Mouse (Mus musculus): ENCODE data around the gene Ino80b.
"Not testable (repeated sequence)": the region's sequence is repeated elsewhere in the genome, so short reads cannot be mapped to it uniquely, and the experiment has no call there.

The Ino80b gene

DNA sequence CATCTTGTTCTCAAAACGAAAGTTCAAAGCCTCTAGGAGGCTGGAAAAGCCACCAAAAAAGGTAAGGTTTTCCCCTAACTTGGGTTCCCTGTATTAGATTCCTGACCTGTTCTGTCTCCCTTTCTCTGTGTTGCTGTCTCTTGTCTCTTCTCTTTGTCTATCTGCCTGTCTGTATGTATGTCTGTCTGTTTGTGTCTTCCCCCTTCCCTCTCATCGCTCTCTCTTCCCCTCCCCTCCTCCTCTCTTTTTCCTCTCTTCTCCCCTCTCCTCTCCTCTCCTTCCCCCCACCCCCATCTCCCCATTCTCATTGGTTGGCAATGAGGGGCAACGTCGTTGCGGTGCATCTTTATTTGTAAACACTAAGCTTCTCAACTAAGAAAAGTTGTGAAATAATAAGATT is at the start of gene Ino80b:
Gene Ino80b (minus strand): TSS at position 101 of the 400 bp plus-strand sequence.
- no peak for DNase-seq (ENCODE audit: low read depth, low spot score)

DNA sequence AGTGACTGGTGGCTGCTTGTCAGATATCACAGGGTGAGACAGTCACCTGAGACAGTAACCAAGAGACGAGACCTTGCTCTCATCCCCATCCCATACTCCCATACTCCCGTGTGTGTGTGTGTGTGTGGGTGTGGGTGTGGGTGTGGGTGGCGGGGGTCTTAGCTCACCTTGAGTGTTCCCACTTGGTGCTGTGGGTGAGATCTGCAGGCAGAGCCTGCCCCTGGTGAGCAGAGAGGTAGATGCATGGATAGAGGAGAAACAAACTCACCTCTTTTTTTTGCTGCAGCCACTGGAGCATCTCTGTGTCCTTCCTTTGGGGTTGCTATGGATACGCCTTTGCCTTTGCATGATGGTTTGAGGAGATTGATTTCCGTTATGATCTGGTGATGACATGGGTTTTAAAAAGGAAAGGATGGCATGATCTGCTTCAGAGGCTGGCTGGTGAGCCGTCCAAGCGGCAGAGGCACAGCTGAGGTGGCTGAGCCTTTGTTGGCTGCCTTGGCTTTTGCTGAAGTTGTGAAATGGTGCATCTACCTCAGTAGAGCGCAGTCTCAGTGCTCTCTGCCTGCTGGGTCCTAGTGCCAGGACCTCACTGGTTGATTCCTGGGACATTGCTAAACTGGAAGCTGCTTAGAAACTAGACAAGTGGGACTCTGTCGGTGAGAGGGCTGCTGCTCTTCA is 47.1 kb upstream of the Ino80b start:
- DNase-seq (ENCODE audit: low read depth, low spot score), result no peak

DNA sequence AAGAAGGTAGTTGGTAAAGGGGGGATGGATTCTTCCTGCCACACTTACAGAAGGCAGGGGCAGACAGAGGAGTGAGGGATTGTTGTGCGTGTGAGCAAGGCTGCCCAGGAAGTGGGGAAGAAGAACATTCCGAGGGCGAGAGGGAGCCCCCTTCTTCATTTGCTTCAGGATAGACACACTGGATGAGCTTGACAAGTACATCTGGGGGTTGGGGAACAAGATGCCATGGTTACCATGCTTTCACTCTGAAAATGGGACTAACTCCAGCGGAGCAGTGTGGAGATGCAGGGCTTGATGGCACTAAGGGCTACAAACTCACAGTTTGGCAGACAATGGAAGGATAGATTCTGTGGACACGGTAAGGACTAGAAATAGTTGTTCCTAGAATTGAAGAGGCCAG is 45.8 kb upstream of the Ino80b start:
- no peak for DNase-seq (ENCODE audit: low read depth, low spot score)

DNA sequence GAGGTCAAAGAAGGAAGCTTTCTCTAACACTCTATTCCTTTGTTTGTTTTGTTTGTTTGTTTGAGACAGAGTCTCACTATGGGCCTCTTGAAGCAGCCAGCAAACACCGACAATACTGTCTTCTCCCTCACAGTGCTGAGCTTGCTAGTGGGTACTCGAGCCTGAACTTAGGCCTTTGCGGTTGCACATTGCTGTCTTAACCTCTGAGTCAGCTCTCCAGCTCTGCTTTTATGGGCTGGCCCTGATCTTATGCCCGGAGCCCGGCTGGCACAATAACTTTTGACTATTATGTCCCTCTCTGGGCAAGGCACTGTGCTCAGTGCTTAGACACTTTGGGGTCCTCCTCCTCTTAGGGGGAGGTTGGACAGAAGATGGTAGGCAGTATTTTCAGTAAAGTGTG is 44.6 kb upstream of the Ino80b start:
- no peak for DNase-seq (ENCODE audit: low read depth, low spot score)

DNA sequence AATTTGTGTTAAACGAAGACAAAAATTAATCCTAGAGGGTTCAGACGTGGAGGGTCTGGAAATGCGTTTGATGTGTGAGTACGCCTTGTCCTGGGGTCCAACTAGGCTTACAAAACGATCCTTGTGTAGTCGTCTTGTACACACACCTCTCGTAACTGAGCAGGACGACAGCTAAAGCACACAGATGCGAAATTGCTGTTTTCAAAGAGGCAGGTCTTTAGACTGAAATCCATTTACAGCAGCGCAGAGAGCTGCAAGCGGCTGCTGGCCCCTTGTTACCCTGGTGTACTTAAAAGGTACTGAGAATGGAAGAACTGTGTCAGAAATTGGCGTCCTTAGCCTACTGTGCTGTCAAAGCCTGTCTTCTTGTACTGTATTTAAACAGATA is 41.0 kb upstream of the Ino80b start:
- DNase-seq (ENCODE audit: low read depth, low spot score), result no peak

DNA sequence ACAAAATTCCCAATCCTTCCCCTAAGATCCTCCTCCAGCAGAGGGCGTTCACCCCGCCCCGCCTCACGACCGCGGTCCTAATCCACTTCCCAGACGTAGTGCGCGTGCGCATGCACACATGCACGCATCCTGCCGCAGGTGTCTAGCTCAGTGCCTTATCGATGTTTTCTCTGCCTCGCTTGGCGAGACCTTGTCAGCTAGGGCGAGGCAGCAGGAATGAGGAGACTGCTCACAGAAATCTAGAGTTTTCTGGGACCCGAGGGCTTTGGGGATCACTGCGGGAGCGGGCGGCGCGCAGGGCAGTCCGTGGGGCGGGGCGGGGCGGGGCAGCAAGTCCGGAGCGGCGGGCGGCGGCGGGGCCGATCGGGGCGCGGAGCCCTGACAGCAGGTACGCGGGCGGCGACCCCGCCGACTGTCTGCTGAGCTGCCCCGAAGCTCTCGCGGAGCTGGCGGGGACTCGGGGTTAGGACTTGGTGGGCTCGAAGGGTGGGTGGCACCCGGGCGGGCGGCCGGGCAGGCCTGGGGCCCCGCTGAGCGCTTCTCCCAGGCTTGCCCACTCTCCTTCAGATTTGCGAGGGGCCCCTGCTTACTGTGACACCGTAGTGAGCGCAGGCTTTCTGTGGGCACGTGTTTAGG is 40.5 kb upstream of the Ino80b start, which contains the start of gene Dctn1:
Gene Dctn1 (plus strand): TSS at position 314 of the 636 bp plus-strand sequence.
- DNase-seq (ENCODE audit: low read depth, low spot score), result peak; percentile 95

DNA sequence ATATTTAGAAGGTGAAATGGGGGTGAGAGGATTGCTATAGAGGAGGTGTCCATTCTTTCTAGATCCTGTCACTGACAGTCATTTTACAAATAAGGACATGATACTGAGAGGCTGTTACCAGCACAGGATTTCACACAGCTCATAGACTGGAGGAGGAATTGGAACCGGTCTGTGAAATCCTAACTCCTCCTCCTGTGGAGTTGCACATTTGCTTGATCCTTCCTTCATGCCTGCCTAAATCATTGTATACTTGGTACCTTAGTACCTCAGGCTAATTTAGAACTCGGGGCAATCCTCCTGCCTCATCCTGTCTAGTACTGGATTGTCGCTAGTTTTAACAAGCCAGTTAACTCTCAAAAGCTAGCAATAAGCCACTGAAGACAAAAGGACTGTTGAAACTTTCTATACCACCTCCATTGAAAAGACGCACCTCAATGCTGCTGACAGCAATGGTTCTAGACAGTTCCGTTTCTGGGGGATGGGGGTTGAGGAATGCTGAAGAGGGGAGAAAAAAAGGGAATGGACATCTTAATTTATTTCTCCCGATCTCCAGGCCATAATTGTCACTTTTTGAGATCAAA is 39.9 kb upstream of the Ino80b start:
- no peak for DNase-seq (ENCODE audit: low read depth, low spot score)

DNA sequence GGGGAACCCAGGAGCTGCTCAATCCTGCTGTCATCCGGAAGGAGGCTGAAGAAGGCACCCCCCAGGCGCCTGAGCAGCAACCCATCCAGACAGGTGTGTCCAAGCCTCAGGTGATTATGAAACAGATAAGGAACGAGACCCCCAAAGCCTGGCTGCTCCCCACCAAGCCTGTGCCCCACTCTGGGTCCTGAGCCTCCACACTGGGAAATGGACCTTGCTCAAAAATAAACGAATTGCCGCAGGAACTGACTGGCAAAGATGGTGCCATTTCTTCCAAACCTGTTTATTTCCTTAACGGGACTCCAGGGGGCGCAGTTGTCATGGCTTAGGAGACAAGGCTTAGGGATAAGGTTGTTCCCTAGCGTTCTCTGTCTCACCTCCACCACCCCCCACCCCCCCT is 37.5 kb upstream of the Ino80b start:
- peak; percentile 60 for DNase-seq (ENCODE audit: low read depth, low spot score)

DNA sequence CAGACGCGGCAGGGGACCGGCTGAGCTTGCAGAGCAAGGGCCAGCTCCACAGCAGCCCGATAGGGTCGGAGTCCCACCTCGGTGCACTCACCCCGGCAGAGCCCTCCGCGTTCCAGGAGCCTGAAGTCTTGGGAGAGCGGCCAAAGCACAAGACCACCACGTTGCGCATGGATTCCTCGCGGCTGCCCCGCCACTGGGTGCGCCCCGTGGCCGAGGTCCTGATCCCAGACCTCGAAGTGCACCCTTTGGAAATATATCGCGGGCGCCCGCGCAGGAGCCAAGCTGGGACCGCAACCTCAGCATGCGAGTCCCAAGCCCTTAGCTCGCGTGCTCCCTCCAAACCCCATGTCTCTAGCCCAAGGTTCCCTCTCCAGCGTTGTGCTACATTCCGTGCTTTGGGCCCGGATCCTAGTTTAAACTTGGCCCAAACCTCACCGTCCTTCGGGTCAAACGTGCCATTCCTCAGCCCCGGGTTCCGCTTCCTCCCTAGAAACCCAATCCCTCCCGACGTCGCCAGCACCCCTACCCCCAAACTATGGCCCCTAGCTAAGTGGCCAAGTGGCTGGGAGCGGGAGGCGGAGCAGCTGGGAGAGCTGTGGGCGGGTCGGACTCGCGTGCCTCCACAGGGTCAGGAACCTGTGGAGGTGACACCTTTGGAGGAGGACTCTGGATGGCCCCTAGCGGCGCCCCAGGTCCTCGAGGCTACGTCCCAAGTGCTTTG is 36.9 kb upstream of the Ino80b start:
- no peak for DNase-seq (ENCODE audit: low read depth, low spot score)

DNA sequence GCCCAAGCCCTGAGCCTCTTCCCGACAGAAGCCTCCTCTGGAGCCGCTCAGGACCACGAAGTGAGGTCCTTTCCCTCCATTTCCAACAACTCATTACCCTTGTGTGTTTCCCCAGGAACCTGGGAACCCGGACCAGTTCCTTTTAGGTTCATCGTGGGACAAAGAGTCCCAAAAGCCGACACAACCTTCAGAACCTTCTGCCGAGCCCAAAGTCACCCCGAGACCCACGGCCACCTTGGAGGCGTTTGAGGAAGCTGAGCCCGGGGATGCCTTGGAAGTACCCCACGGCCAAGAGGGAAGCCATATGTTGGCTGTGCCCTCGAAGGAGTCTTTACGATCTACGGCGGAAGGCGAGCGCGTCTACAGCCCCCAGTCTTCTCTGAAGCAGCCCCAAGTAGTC is 36.2 kb upstream of the Ino80b start:
- DNase-seq (ENCODE audit: low read depth, low spot score), result no peak

DNA sequence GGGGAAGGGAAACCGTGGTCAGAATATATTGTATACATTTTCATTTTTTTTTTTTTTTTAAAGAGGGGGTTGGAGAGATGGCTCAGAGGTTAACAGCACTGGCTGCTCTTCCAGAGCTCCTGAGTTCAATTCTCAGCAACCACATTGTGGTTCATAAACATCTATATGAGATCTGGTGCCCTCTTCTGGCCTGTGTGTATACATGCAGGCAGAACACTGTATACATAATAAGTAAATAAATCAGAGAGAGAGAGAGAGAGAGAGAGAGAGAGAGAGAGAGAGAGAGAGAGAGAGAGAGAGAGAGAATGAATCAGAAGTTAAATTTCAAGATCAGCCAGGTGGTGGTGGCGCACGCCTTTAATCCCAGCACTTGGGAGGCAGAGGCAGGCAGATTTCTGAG is 34.2 kb upstream of the Ino80b start:
- not testable (repeated sequence) for DNase-seq (ENCODE audit: low read depth, low spot score)

DNA sequence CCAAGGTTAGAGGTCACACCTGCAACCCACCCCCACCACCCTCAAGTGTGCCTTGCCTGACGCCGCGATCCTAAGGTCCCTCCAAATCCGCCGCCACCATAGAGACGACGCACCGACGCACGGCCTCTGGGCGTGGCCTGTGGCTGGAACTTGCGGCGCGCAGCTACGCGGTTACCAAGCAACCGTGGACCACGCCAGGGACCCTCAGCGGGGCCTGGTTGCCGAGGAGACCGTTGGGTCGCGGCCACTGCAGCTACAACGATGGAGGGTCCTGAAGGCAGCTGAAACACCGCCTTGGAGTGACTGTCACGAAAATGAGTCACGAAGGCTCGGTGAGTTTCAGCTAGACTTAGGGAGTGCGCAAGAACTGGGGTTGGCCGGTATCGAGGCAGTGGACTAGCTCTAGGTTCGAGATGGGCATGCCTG is 31.0 kb upstream of the Ino80b start, which contains the start of the genes Wdr54 and 1700003E16Rik:
Gene Wdr54 (minus strand): TSS at position 139 of the 426 bp plus-strand sequence.
Gene 1700003E16Rik (plus strand): TSS at position 146 of the 426 bp plus-strand sequence.
- DNase-seq (ENCODE audit: low read depth, low spot score), result no peak

DNA sequence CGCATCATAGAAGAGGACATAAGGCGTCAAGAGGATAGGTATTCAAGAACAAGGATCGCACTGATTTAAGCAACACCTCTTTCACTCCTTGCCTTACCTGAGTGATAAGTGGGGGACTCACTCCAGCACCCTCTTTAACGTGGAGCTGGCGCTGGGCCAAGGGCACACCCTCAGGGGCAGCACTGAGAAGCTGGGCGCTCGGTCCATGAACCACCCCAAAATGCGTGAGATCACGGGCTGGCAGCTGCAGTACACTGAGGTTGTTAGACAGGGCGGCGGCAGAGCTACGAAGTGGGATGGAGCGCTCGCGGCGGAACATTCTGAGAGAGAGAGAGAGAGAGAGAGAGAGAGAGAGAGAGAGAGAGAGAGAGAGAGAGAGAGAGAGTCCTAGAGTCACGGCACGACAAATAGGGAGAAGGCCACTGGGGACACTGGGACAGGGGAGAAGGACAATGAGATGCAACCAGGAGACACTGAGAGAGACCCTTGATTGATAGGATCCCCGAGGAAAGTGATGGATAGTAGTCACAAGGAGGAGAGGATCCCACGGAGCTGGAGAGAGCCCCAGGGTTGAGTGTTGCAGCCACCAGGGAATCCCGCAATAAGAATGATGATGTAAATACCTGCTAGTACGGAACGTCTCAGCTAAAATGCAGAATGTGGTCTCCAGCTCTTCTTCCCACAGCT is 30.5 kb upstream of the Ino80b start:
- no peak for DNase-seq (ENCODE audit: low read depth, low spot score)

DNA sequence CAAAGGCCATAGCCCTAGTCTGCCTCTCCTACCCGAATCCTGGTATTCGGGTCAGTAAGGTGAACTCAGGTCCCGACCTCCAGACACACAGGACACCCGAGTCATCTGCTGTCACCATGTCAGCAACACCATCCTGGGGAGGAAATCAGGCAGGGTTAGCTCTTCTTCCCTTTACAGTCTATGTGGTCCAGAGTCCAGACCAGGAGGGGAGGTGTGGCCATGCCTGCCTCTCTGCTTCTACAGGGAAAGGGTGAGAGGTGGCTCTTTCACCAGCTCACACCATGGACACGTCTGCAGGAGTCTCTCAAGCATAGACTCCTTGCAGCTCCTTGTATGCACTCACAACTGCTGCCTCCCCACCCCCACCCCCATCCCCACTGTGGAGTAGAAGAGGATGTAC is 28.3 kb upstream of the Ino80b start:
- no peak for DNase-seq (ENCODE audit: low read depth, low spot score)

DNA sequence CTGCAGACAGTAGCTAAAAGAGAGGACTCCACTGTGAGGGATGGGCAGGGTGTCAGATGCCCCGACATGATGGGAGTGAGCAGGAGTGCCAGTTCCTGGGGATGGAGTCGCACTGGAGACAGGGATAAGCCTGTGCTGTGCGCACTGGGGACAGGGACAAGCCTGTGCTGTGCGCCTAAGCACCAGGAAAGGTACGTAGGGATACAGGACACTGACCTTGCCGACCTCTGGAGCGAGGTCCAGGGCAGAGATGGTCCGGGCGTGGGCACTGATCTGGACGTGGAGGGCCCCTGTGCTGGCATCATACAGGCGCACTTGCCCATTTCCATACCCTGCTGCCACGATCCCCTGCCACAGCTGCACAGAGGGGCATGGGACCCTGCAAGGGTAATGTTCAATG is 27.8 kb upstream of the Ino80b start:
- DNase-seq (ENCODE audit: low read depth, low spot score), result no peak

DNA sequence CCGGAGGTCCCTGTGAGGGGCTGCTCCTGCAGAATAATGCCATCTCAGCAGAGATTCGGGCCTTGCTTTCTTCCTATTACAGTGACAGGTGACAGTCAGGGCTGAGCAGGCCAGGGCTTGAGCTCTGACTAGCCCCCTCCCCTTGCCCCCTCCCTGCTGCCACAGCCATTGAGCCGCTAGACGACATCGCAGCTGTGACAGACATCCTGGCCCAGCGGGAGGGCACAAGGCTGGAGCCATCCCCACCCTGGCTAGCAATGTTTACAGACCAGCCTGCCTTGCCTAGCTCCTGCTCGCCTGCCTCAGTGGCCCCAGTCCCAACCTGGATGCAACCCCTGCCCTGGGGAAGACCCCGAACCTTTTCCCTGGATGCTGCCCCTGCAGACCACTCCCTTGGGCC is 26.5 kb upstream of the Ino80b start:
- no peak for DNase-seq (ENCODE audit: low read depth, low spot score)

DNA sequence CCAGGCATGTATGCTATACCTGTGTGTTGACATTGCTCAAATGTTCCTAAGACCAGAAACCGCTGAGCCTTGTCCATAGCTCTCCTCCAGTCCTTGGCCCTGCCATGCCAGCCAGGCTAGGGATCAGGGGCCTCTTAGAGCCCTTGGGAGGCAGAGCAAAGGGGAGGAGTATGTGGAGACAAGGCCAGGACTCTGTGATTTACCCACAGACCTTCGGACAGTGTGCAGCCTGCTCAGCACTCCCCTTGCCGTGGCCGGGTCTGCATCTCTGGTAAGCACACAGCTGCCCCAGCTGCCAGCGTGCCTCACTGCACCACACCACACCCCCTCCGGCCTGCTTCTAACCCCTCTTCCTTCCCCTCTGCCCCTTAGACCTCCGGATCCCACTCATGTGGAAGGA is 22.0 kb upstream of the Ino80b start:
- DNase-seq (ENCODE audit: low read depth, low spot score), result no peak

DNA sequence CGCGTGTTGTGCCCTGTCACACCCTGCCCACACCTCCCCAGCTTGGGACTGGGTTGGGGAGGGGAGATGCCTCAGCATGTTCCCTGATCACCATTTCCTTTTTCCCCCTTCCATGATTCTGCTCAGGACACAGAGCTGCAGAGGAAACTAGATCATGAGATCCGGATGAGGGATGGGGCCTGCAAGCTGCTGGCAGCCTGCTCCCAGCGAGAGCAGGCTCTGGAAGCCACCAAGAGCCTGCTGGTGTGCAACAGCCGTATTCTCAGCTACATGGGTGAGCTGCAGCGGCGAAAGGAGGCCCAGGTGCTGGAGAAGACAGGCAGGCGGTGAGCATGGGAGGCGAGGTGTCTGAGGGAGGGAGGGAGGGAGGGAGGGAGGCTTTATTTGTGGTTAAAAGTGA is 20.6 kb upstream of the Ino80b start:
- DNase-seq (ENCODE audit: low read depth, low spot score), result no peak

DNA sequence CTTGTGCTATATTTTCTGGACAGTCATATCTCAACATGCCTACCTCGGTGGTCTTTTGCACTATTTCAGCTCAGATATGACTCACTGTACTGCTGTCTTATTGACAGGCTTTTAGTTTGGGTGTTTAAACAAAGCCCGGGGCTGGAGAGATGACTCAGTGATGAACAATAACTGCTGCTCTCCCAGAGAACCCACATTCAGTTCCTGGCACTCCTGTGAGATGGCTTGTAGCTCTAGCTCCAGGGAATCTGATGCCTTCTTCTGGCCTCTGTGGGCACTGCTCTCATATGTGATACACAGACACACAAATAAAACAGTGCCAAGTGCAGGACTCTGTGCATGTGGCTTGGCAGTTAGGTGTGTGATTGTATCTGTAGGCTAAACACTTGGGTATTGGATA is 20.0 kb upstream of the Ino80b start:
- DNase-seq (ENCODE audit: low read depth, low spot score), result no peak

DNA sequence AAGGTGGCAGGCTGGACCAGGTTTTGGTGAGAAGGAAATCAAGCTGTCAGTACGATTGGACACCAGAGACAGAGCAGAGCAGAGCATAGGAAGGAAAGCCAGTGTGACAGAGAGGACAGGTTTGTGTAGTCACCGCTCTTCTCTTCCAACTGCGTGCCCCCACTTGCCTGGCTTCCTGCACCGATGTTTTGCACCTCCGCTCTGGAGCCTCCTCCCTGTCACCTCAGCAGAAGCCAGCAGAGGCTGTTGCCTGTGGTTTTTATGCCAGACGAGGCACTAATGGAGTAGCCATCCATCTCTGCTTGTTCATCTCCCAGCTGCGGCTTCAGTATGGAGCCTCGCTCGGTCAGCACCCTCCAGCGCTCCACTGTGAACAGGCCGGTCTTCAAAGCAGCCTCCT is 17.7 kb upstream of the Ino80b start:
- no peak for DNase-seq (ENCODE audit: low read depth, low spot score)

DNA sequence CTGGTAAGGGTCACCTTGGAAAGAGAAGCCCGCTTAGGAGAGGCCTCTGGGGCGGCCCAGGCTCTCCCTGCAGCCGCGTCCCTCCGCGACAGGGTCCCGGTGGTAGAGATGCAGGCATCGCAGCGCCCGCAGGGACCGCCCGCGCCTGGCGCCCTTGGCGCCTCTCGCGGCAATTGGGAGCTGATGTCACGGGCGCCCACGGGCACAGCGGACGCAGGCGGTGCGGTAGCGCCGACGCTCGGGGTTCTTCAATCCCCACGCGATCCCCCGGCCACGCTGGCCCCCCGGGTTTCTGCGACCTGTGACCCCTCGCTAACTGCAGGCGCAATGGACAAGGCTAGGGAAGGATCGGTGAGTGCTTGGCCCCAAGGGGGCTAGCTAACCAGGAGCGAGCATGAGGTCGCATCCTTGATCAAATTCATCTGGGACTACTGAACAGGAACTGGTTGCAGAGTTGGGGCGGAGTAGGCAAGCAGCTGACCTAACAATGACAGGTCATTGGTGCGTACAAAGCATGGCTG is 17.0 kb upstream of the Ino80b start:
- no peak for DNase-seq (ENCODE audit: low read depth, low spot score)
